Mouse (Mus musculus): ENCODE measurements around the gene Gnpnat1. TPM values are rescaled to one million over a fixed set of nuclear protein-coding genes. Genes with fewer than 3 reads are reported as not detected.

Gene Gnpnat1
- polyA plus RNA-seq, 1 experiment: 12.5 TPM

- Histone ChIP-seq H3K4me3 (ENCODE audit: insufficient read depth, poor library complexity, severe bottlenecking) (peak within 1 kb of the TSS; percentile 53), H3ac (ENCODE audit: control insufficient read depth, insufficient read length, low read depth) (peak within 1 kb of the TSS; percentile 93), H3K79me3 (ENCODE audit: low read depth) (peaks cover 13% of the 10 kb centered on the region), H3K79me2 (ENCODE audit: control insufficient read depth, insufficient read depth) (peaks cover 31% of the 10 kb centered on the region), H3K36me3 (ENCODE audit: control insufficient read depth, insufficient read depth) (peaks cover 35% of the 10 kb centered on the region), H3K27me3 (ENCODE audit: control insufficient read depth, insufficient read depth, insufficient read length) (no peaks in the 10 kb centered on the region)
- TF ChIP-seq CEBPB (IDR thresholded peaks at IDR 0.05; ENCODE audit: low read depth) (no peak), CTCF (IDR thresholded peaks at IDR 0.05; ENCODE audit: control insufficient read depth, insufficient read depth, insufficient read length) (no peak), MAX (IDR thresholded peaks at IDR 0.05) (no peak), FOSL1 (IDR thresholded peaks at IDR 0.05; ENCODE audit: insufficient read depth, low read length, poor library complexity, severe bottlenecking) (no peak), USF1 (IDR thresholded peaks at IDR 0.05; ENCODE audit: low read depth) (no peak), MYOD1 (IDR thresholded peaks at IDR 0.05; ENCODE audit: control insufficient read depth, insufficient read length, low read depth) (no peak), MYOG (IDR thresholded peaks at IDR 0.05; ENCODE audit: control insufficient read depth, extremely low read depth, insufficient read length) (no peak)
These were observed 53.5 kb downstream of the Gnpnat1 start, which contains the start of gene Styx for GRCm38 (mm10) chr14:45350931-45351859. Gene Styx, plus strand, starts transcription at chr14:45351093.

DNA sequence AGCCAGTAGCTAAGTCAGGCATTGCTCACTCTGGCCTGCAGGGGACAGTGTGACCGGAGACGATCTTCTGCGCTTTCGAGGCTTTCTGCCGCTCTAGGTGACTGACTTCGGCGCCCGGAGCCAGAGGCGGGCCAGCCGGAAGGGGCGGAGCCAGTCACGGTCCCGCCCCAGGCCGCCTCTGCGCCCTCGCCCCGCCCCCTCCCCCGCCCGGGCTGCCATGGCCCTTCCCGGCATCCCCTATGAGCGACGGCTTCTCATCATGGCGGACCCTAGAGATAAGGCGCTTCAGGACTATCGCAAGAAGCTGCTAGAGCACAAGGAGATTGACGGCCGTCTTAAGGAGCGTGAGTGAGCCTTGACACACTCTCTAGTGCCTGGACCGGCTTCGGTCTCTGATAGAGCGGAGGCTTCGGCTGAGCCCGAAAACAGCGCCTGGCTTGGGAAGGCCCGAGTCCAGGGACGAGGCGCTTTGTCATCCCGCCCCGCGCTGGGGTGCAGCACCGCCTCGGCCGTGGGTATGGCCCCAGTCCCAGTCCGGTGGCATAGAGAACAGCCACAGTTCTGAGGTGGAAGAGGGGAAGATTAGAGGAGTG is 75.0 kb downstream of the Gnpnat1 start, which contains the start of gene Psmc6:
Psmc6 (plus strand) TSS at position 200 of the 593 bp plus-strand sequence.
- TF ChIP-seq MYOG (IDR thresholded peaks at IDR 0.05; ENCODE audit: control insufficient read depth, extremely low read depth, insufficient read length): no peak
- no peak for TF ChIP-seq CEBPB (IDR thresholded peaks at IDR 0.05; ENCODE audit: low read depth)
- peak; percentile 76 for TF ChIP-seq CTCF (IDR thresholded peaks at IDR 0.05; ENCODE audit: control insufficient read depth, insufficient read depth, insufficient read length)
- no peak for TF ChIP-seq MAX (IDR thresholded peaks at IDR 0.05)
- no peak for TF ChIP-seq MYOD1 (IDR thresholded peaks at IDR 0.05; ENCODE audit: control insufficient read depth, insufficient read length, low read depth)
- no peak for TF ChIP-seq FOSL1 (IDR thresholded peaks at IDR 0.05; ENCODE audit: insufficient read depth, low read length, poor library complexity, severe bottlenecking)
- H3K79me2 ChIP-seq (ENCODE audit: control insufficient read depth, insufficient read depth): peaks cover 52% of the 10 kb centered on the region
- peaks cover 34% of the 10 kb centered on the region for H3K36me3 ChIP-seq (ENCODE audit: control insufficient read depth, insufficient read depth)
- peaks cover 38% of the 10 kb centered on the region for H3K79me3 ChIP-seq (ENCODE audit: low read depth)
- peak within 1 kb of the TSS; percentile 95 for H3ac ChIP-seq (ENCODE audit: control insufficient read depth, insufficient read length, low read depth)
- H3K27me3 ChIP-seq (ENCODE audit: control insufficient read depth, insufficient read depth, insufficient read length): no peaks in the 10 kb centered on the region
- H3K4me3 ChIP-seq (ENCODE audit: insufficient read depth, poor library complexity, severe bottlenecking): peak within 1 kb of the TSS; percentile 85

DNA sequence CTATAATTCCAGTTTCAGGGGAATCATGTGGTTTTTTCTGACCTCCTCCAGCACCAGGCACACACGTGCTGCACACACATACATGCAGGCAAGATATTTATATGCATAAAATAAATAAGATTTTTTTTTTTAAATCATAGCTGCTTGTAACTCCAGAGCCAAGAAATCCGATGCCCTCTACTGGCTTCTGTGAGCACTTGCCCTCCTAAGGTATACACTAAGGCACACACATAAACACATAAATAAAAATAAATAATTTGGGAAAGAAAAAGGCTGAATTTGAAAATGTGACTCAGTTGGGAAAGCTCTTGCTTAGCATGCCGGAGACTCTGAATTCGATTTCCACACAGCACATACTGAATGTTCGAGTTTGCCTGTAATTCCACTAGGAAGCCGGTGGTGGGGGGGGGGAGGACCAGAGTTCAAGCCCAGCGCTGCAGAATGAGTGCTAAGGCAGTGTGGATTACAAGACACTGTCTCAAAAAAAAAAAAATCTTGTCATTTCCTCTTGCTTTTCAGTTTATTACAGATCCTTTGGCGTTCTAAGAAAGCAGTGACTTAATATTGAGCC is 75.6 kb downstream of the Gnpnat1 start:
- no peak overlapping the region for H3ac ChIP-seq (ENCODE audit: control insufficient read depth, insufficient read length, low read depth)
- H3K36me3 ChIP-seq (ENCODE audit: control insufficient read depth, insufficient read depth): peaks cover 29% of the 10 kb centered on the region

DNA sequence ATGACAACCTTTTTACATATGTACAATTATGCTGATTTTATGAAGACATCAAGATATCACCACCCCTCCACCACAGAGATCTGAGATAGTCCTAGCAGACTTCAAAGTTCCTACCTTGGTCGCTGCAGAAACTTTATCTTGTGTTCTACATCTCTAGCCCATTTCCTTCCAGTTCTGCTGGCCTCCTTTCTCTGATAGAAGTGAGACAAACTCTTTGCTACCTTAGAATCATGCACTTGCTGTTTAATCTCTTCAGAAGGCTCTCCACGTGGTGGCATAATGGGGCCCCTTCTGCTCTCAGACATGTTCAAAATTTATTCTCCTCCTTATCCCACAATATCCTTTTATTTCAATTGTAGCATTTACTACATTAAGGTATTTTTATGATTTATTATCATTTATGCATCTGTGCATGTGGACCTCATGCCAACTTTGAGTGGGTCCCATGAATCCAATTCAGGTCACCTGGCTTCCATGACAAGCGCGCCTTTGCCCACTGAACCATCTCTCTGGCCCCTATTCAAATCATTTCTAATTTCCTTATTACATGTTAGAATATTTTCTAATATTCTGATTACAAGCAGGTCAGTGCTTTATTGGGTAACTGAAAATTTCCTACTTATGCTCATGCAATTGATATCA is 76.5 kb downstream of the Gnpnat1 start:
- no peaks in the 10 kb centered on the region for H3K27me3 ChIP-seq (ENCODE audit: control insufficient read depth, insufficient read depth, insufficient read length)
- TF ChIP-seq FOSL1 (IDR thresholded peaks at IDR 0.05; ENCODE audit: insufficient read depth, low read length, poor library complexity, severe bottlenecking) (no peak), MYOG (IDR thresholded peaks at IDR 0.05; ENCODE audit: control insufficient read depth, extremely low read depth, insufficient read length) (no peak), CEBPB (IDR thresholded peaks at IDR 0.05; ENCODE audit: low read depth) (no peak), CTCF (IDR thresholded peaks at IDR 0.05; ENCODE audit: control insufficient read depth, insufficient read depth, insufficient read length) (no peak), MYOD1 (IDR thresholded peaks at IDR 0.05; ENCODE audit: control insufficient read depth, insufficient read length, low read depth) (no peak), MAX (IDR thresholded peaks at IDR 0.05) (no peak), USF1 (IDR thresholded peaks at IDR 0.05; ENCODE audit: low read depth) (no peak)

More for the DNA sequence above, 75.6 kb downstream of the Gnpnat1 start:
- no peak for TF ChIP-seq CEBPB (IDR thresholded peaks at IDR 0.05; ENCODE audit: low read depth)
- no peak for TF ChIP-seq FOSL1 (IDR thresholded peaks at IDR 0.05; ENCODE audit: insufficient read depth, low read length, poor library complexity, severe bottlenecking)
- TF ChIP-seq MYOG (IDR thresholded peaks at IDR 0.05; ENCODE audit: control insufficient read depth, extremely low read depth, insufficient read length): no peak
- no peak for TF ChIP-seq MYOD1 (IDR thresholded peaks at IDR 0.05; ENCODE audit: control insufficient read depth, insufficient read length, low read depth)
- TF ChIP-seq CTCF (IDR thresholded peaks at IDR 0.05; ENCODE audit: control insufficient read depth, insufficient read depth, insufficient read length): no peak
- TF ChIP-seq MAX (IDR thresholded peaks at IDR 0.05): no peak
- no peak for TF ChIP-seq USF1 (IDR thresholded peaks at IDR 0.05; ENCODE audit: low read depth)
- no peaks in the 10 kb centered on the region for H3K27me3 ChIP-seq (ENCODE audit: control insufficient read depth, insufficient read depth, insufficient read length)
- peaks cover 46% of the 10 kb centered on the region for H3K79me2 ChIP-seq (ENCODE audit: control insufficient read depth, insufficient read depth)
- peak overlapping the region; percentile 85 for H3K4me3 ChIP-seq (ENCODE audit: insufficient read depth, poor library complexity, severe bottlenecking)
- peaks cover 38% of the 10 kb centered on the region for H3K79me3 ChIP-seq (ENCODE audit: low read depth)

More for the DNA sequence above, 76.5 kb downstream of the Gnpnat1 start:
- H3K4me3 ChIP-seq (ENCODE audit: insufficient read depth, poor library complexity, severe bottlenecking): no peak overlapping the region
- peaks cover 20% of the 10 kb centered on the region for H3K36me3 ChIP-seq (ENCODE audit: control insufficient read depth, insufficient read depth)
- H3K79me3 ChIP-seq (ENCODE audit: low read depth): peaks cover 31% of the 10 kb centered on the region
- H3ac ChIP-seq (ENCODE audit: control insufficient read depth, insufficient read length, low read depth): no peak overlapping the region
- H3K79me2 ChIP-seq (ENCODE audit: control insufficient read depth, insufficient read depth): peaks cover 37% of the 10 kb centered on the region

Small RNA genes lying within 50 kb of the gene (microRNA-seq; reads per million reads assigned to microRNA genes)
- not detected for gene Gm25353 (ENCODE audit: borderline microRNAs expressed)

Other genes with a start within 250 kb of the Gnpnat1 start
- 0.01 TPM for gene Gpr137c, start 185.2 kb downstream of the Gnpnat1 start, polyA plus RNA-seq (2012; fragmentation: generic; extraction: Trizol)
- gene Txndc16, start 184.6 kb downstream of the Gnpnat1 start, polyA plus RNA-seq (2012; fragmentation: generic; extraction: Trizol): 0.67 TPM
- 9.0 TPM for gene Ero1l, start 86.1 kb downstream of the Gnpnat1 start, polyA plus RNA-seq (2012; fragmentation: generic; extraction: Trizol)
- gene Psmc6, start 75.1 kb downstream of the Gnpnat1 start, polyA plus RNA-seq (2012; fragmentation: generic; extraction: Trizol): 47.5 TPM
- gene Styx, start 53.8 kb downstream of the Gnpnat1 start, polyA plus RNA-seq (2012; fragmentation: generic; extraction: Trizol): 6.7 TPM
- 40.9 TPM for gene Fermt2, start 125.2 kb upstream of the Gnpnat1 start, polyA plus RNA-seq (2012; fragmentation: generic; extraction: Trizol)